Mouse (Mus musculus): ENCODE data around the gene Klra5. TPM values are rescaled to one million over a fixed set of nuclear protein-coding genes. Genes with fewer than 3 reads are reported as not detected.
"Not testable (repeated sequence)": the region's sequence is repeated elsewhere in the genome, so short reads cannot be mapped to it uniquely, and the experiment has no call there.

The Klra5 gene
- total RNA-seq (2022): not detected

DNA sequence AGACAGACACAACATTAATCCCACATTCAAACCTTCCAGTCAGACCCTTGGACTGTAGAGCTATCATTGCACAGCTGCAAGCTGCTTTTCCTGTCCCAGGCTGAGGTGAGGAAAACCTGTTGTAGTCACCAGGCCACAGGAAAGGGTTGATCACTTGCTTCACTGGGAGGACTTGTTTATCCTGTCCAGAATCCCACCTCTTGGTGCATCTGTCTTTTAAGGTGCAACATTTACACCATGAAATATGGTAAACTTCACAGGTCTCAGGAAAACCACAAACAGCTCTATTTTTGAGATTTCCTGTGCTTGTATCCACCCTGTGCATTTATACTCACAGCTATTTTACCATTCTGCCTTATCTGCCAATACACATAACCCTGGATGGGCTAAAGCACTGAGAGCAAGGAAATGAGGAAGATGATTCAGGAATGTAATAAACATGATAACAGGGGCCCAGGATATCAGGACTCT is at the start of gene Klra5:
Gene Klra5 (minus strand): TSS at position 175 of the 471 bp plus-strand sequence.
- not testable (repeated sequence) for DNase-seq (ENCODE audit: low spot score in 2 of 2)

- DNase-seq (ENCODE audit: low spot score in 2 of 2): no peak
Measured at GRCm38 (mm10) chr6:129916996-129917395, 454 bp downstream of the Klra5 start.

DNA sequence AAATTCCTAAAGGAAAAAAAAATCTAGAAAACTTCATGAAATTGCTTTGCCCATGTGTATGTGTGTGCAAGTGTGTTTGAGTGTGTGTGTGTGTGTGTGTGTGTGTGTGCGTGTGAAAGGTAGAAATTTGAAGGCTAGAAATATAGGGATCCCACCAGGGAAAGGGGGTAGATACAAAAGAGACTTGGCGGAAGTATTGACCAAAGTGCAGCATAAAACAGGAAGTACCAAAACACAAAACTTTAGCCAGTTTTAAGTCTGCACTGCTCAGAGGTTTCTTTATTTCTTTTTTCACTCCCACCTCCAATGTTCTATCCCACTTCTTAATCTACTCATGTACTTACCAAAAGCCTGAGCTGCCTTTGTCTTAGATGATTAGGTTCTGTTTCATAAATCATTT is 34.9 kb downstream of the Klra5 start:
- no peak for DNase-seq (ENCODE audit: low spot score in 2 of 2)

GRCm38 (mm10) chr6:129876549-129876948 is 40.9 kb downstream of the Klra5 start, which contains the start of gene Klra17:
Gene Klra17, minus strand, starts transcription at chr6:129876672.
- DNase-seq (ENCODE audit: low spot score in 2 of 2): no peak

GRCm38 (mm10) chr6:129862349-129862748 is 55.1 kb downstream of the Klra5 start, which contains the start of gene Gm17631:
Gene Gm17631, plus strand, starts transcription at chr6:129862649.
- not testable (repeated sequence) for DNase-seq (ENCODE audit: low spot score in 2 of 2)

Other genes starting within 250 kb of the Klra5 start
- gene Klrc1, start 238.7 kb downstream of the Klra5 start, total RNA-seq (2022): not detected
- not detected for gene Klri1, start 200.5 kb downstream of the Klra5 start, total RNA-seq (2022)
- not detected for gene Klri2, start 177.2 kb downstream of the Klra5 start, total RNA-seq (2022)
- gene Gm156, start 133.4 kb downstream of the Klra5 start, total RNA-seq (2022): not detected
- not detected for gene Gm17631, start 55.0 kb downstream of the Klra5 start, total RNA-seq (2022)
- not detected for gene Klra17, start 41.0 kb downstream of the Klra5 start, total RNA-seq (2022)
- gene Klra6, start 109.3 kb upstream of the Klra5 start, total RNA-seq (2022): not detected
- not detected for gene Klra4, start 149.6 kb upstream of the Klra5 start, total RNA-seq (2022)
- gene Klra8, start 212.2 kb upstream of the Klra5 start, total RNA-seq (2022): under 1 TPM in 1 of 4 experiments, not detected in 3; 0.25 TPM

Measured in gastrocnemius, adult 8-10 months (tissue).